Mouse (Mus musculus): ENCODE results near the gene Iffo2. TPM values are rescaled to one million over a fixed set of nuclear protein-coding genes. Genes with fewer than 3 reads are reported as not detected.
"Not testable (repeated sequence)": the region's sequence is repeated elsewhere in the genome, so short reads cannot be mapped to it uniquely, and the experiment has no call there.

Iffo2 gene
- 2.1 and 3.0 TPM in 2 replicates for total RNA-seq (2012; rRNA removed)
- 0.28 and 0.38 TPM in 2 replicates for total RNA-seq (2014; rRNA removed)
- polyA plus RNA-seq (2012; ENCODE audit: insufficient read length, low read depth): 0.42 and 0.60 TPM in 2 replicates

- H3K9me3 ChIP-seq (replicated peaks; ENCODE audit: low read length); H3K36me3 ChIP-seq (replicated peaks in 1 of 2; ENCODE audit: control insufficient read depth in 1 of 2, insufficient read depth in 1 of 2, low read length in 1 of 2); DNase-seq (ENCODE audit: extremely low read depth); H3K4me1 ChIP-seq (ENCODE audit: control insufficient read depth in 1 of 2, insufficient read depth in 2 of 2); H3K27ac ChIP-seq (ENCODE audit: insufficient read depth, low read depth); H3K4me2 ChIP-seq (ENCODE audit: insufficient read depth, low read depth, poor library complexity, severe bottlenecking); in situ Hi-C loops (cut with MboI; ENCODE audit: low pct_ligation_motif_present, low pct_unique_long_range_greater_than_20kb, low sequenced_read_pairs); H3K9ac ChIP-seq (ENCODE audit: insufficient read depth, low read depth); H3K79me2 ChIP-seq (replicated peaks; ENCODE audit: control insufficient read depth, extremely low read depth, insufficient read depth, poor library complexity, severe bottlenecking); dilution Hi-C loops (cut with MboI; ENCODE audit: extremely low pct_ligation_motif_present, extremely low pct_unique_long_range_greater_than_20kb, low sequenced_read_pairs); H3K4me3 ChIP-seq (replicated peaks in 1 of 3; ENCODE audit: low read depth in 2 of 3, low read length in 2 of 3, poor library complexity in 1 of 3): not testable (repeated sequence)
- peaks cover 84% of the 10 kb centered on the region for H3K27me3 ChIP-seq (replicated peaks)
These were observed at the start of gene Iffo2 for GRCm38 (mm10) chr4:139530248-139530647. Iffo2 (plus strand) TSS chr4:139530548.

- dilution Hi-C loops (cut with MboI; ENCODE audit: extremely low pct_ligation_motif_present, extremely low pct_unique_long_range_greater_than_20kb, low sequenced_read_pairs): no loop called here
- H3K36me3 ChIP-seq (replicated peaks in 1 of 2; ENCODE audit: control insufficient read depth in 1 of 2, insufficient read depth in 1 of 2, low read length in 1 of 2): peaks cover 91 to 98% of the 10 kb centered on the region in 2 experiments
- TF ChIP-seq HCFC1 (IDR thresholded peaks at IDR 0.05; ENCODE audit: low read depth, low read length): no peak
- in situ Hi-C loops (cut with MboI; ENCODE audit: low pct_ligation_motif_present, low pct_unique_long_range_greater_than_20kb, low sequenced_read_pairs): no loop called here
- H3K4me2 ChIP-seq (ENCODE audit: insufficient read depth, low read depth, poor library complexity, severe bottlenecking): no peak overlapping the region
- H3K27ac ChIP-seq (ENCODE audit: insufficient read depth, low read depth): no peak overlapping the region
- H3K79me2 ChIP-seq (replicated peaks; ENCODE audit: control insufficient read depth, extremely low read depth, insufficient read depth, poor library complexity, severe bottlenecking): no peaks in the 10 kb centered on the region
- H3K9ac ChIP-seq (ENCODE audit: insufficient read depth, low read depth): no peak overlapping the region
- H3K4me1 ChIP-seq (ENCODE audit: control insufficient read depth in 1 of 2, insufficient read depth in 2 of 2): peaks cover 0 to 5% of the 10 kb centered on the region in 2 experiments; a peak in 1 of 4 replicates
- no peaks in the 10 kb centered on the region for H3K9me3 ChIP-seq (replicated peaks; ENCODE audit: low read length)
- DNase-seq (ENCODE audit: extremely low read depth): no peak
- H3K4me3 ChIP-seq (replicated peaks in 1 of 3; ENCODE audit: low read depth in 2 of 3, low read length in 2 of 3, poor library complexity in 1 of 3): no peak overlapping the region
- no peaks in the 10 kb centered on the region for H3K27me3 ChIP-seq (replicated peaks)
These were observed 48.9 kb upstream of the Iffo2 start for GRCm38 (mm10) chr4:139481400-139481799.

- no peak overlapping the region for H3K9ac ChIP-seq (ENCODE audit: insufficient read depth, low read depth)
- no peak overlapping the region for H3K4me3 ChIP-seq (replicated peaks in 1 of 3; ENCODE audit: low read depth in 2 of 3, low read length in 2 of 3, poor library complexity in 1 of 3)
- no peak for DNase-seq (ENCODE audit: extremely low read depth)
- H3K27ac ChIP-seq (ENCODE audit: insufficient read depth, low read depth): no peak overlapping the region
- H3K79me2 ChIP-seq (replicated peaks; ENCODE audit: control insufficient read depth, extremely low read depth, insufficient read depth, poor library complexity, severe bottlenecking): no peaks in the 10 kb centered on the region
- H3K4me1 ChIP-seq (ENCODE audit: control insufficient read depth in 1 of 2, insufficient read depth in 2 of 2): peaks cover 0 to 5% of the 10 kb centered on the region in 2 experiments; a peak in 1 of 4 replicates
- no peak for TF ChIP-seq SIN3A (IDR thresholded peaks at IDR 0.05; ENCODE audit: low read length)
- TF ChIP-seq ZNF384 (IDR thresholded peaks at IDR 0.05; ENCODE audit: low read depth, low read length): no peak
- TF ChIP-seq MEF2A (IDR thresholded peaks at IDR 0.05; ENCODE audit: borderline replicate concordance, low read depth, low read length): no peak
- TF ChIP-seq USF2 (conservative IDR thresholded peaks at IDR 0.05; ENCODE audit: low read depth, low read length): no peak
- no peak for TF ChIP-seq TCF12 (IDR thresholded peaks at IDR 0.05; ENCODE audit: low read depth, low read length)
- TF ChIP-seq CTCF (conservative IDR thresholded peaks at IDR 0.05 in 1 of 2, IDR thresholded peaks at IDR 0.05 in 1 of 2; ENCODE audit: low read depth in 2 of 2, low read length in 2 of 2): no peak
- no peak for TF ChIP-seq TBP (conservative IDR thresholded peaks at IDR 0.05; ENCODE audit: low read depth, low read length)
- TF ChIP-seq GABPA (IDR thresholded peaks at IDR 0.05; ENCODE audit: insufficient replicate concordance, low read depth, low read length): no peak
- TF ChIP-seq CHD2 (IDR thresholded peaks at IDR 0.05; ENCODE audit: low read length): no peak
- in situ Hi-C loops (cut with MboI; ENCODE audit: low pct_ligation_motif_present, low pct_unique_long_range_greater_than_20kb, low sequenced_read_pairs) (no loop called here), dilution Hi-C loops (cut with MboI; ENCODE audit: extremely low pct_ligation_motif_present, extremely low pct_unique_long_range_greater_than_20kb, low sequenced_read_pairs) (no loop called here)
- peaks cover 90 to 98% of the 10 kb centered on the region in 2 experiments for H3K36me3 ChIP-seq (replicated peaks in 1 of 2; ENCODE audit: control insufficient read depth in 1 of 2, insufficient read depth in 1 of 2, low read length in 1 of 2)
- no peak overlapping the region for H3K4me2 ChIP-seq (ENCODE audit: insufficient read depth, low read depth, poor library complexity, severe bottlenecking)
- H3K9me3 ChIP-seq (replicated peaks; ENCODE audit: low read length): no peaks in the 10 kb centered on the region
- H3K27me3 ChIP-seq (replicated peaks): no peaks in the 10 kb centered on the region
These were observed 46.8 kb upstream of the Iffo2 start for GRCm38 (mm10) chr4:139483461-139484105.
